Mouse (Mus musculus) mesoderm, embryonic 11.5 days (tissue): ENCODE results near the gene Man1a2.

Experiments used
- DNase-seq: peaks from one replicate; pipeline ENCODE4 v3.0.0-alpha.2; 2012; ENCODE audit warnings: low read depth, low spot score

The Man1a2 gene

GRCm38 (mm10) chr3:100568443-100569390 lies 116.6 kb downstream of the Man1a2 start:
- no peak for DNase-seq

- DNase-seq, result no peak
Measured at GRCm38 (mm10) chr3:100563565-100563964, 121.7 kb downstream of the Man1a2 start.

GRCm38 (mm10) chr3:100562455-100562854 lies 122.8 kb downstream of the Man1a2 start:
- DNase-seq, result no peak

GRCm38 (mm10) chr3:100561561-100562175 lies 123.6 kb downstream of the Man1a2 start:
- no peak for DNase-seq

- DNase-seq, result no peak
Measured at GRCm38 (mm10) chr3:100559431-100559830, 125.9 kb downstream of the Man1a2 start.

GRCm38 (mm10) chr3:100558211-100558708 lies 127.0 kb downstream of the Man1a2 start:
- DNase-seq, result no peak

- peak; percentile 21 for DNase-seq
Measured at GRCm38 (mm10) chr3:100554843-100555242, 130.5 kb downstream of the Man1a2 start.

GRCm38 (mm10) chr3:100552171-100552570 lies 133.1 kb downstream of the Man1a2 start:
- DNase-seq, result no peak

GRCm38 (mm10) chr3:100547913-100548292 lies 137.4 kb downstream of the Man1a2 start:
- no peak for DNase-seq

- no peak for DNase-seq
Measured at GRCm38 (mm10) chr3:100547162-100547912, 138.0 kb downstream of the Man1a2 start.

- DNase-seq, result no peak
Measured at GRCm38 (mm10) chr3:100536686-100537085, 148.6 kb downstream of the Man1a2 start.

- no peak for DNase-seq
Measured at GRCm38 (mm10) chr3:100535902-100536301, 149.4 kb downstream of the Man1a2 start.

- DNase-seq, result no peak
Measured at GRCm38 (mm10) chr3:100535298-100535697, 150.0 kb downstream of the Man1a2 start.

- DNase-seq, result no peak
Measured at GRCm38 (mm10) chr3:100534394-100534793, 150.9 kb downstream of the Man1a2 start.

GRCm38 (mm10) chr3:100533429-100533828 lies 151.9 kb downstream of the Man1a2 start:
- DNase-seq, result no peak

- DNase-seq, result no peak
Measured at GRCm38 (mm10) chr3:100530919-100531318, 154.4 kb downstream of the Man1a2 start.

- DNase-seq, result no peak
Measured at GRCm38 (mm10) chr3:100530244-100530788, 155.0 kb downstream of the Man1a2 start.

- DNase-seq, result no peak
Measured at GRCm38 (mm10) chr3:100522671-100523070, 162.6 kb downstream of the Man1a2 start.

GRCm38 (mm10) chr3:100521626-100522025 lies 163.7 kb downstream of the Man1a2 start:
- no peak for DNase-seq

GRCm38 (mm10) chr3:100515754-100516141 lies 169.6 kb downstream of the Man1a2 start:
- DNase-seq, result no peak

- DNase-seq, result no peak
Measured at GRCm38 (mm10) chr3:100515093-100515753, 170.1 kb downstream of the Man1a2 start.
